Mouse (Mus musculus) heart, adult 11 months (tissue): ENCODE measurements around the gene Ifna1.

ENCODE experiments used
- DNase-seq: peaks from one replicate; pipeline ENCODE4 v3.0.0; 2022

Ifna1 gene

DNA sequence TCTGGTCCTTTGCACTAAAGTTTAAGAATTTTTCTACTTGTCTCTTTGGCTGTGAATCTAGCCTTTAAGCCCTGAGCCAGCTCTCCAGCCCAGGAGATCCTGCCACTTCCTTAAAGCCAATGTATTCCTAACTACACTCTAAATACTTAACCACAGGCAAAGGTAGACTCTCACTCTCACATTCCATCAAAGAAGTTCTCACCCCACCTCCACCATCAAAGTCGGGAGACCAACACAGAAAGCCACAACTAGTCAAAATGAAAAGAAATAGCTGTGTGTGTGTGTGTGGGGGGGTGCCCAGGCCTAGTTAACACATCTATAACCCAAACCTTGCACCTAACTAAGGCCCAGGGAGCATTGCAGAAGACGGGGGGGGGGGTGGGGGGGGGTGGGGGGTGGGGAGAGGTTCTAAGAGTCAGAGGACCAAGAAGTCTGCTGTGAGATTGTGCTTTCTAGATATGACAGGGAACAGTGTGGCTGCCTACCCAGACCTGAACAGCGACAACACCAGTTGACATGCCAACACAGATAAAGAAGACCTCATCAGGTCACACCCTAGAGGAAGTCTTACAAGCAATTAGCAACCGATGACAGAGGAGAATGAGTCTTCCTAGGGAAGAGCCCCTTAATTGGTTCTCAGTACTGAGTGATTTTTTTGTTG, 25.7 kb downstream of the Ifna1 start:
- no peak for DNase-seq

DNA sequence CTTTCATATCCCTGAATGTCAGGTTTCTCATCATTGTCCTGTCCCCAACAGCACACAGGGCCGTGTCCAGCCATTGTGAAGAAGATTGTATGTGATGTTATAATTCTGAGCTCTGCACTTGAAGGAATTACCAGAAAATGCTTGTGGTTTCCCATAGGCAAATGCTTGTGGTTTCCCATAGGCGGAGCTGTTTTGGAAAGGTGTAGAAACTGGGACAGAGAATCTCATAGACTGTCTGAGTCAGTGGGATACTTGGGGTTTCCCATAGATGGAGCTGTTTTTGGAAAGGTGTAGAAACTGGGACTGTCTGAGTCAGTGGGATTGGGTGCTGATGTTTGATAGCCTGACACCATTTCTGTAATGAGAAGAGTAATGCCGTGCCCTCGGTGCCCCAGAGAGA, 26.6 kb downstream of the Ifna1 start:
- DNase-seq = no peak

DNA sequence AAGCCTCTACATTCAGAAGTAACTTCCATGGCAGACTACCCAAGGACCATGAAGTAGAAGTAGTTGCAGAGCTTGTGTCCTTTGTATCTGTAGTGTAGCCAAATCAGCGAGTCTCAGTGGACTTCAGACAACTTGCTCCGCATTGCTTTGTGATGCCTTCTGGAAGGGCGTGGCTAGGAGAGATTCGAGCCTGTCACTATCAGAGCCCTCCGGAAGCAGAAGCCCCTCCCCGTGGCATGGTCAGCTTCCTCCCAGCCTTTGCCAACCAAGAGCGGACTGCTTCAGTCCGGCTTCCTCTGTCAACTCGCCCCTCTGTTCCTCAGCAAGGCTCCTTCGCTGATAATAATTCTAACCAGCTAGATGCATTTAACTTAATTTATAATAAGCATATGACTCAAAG, 28.4 kb downstream of the Ifna1 start:
- no peak for DNase-seq

DNA sequence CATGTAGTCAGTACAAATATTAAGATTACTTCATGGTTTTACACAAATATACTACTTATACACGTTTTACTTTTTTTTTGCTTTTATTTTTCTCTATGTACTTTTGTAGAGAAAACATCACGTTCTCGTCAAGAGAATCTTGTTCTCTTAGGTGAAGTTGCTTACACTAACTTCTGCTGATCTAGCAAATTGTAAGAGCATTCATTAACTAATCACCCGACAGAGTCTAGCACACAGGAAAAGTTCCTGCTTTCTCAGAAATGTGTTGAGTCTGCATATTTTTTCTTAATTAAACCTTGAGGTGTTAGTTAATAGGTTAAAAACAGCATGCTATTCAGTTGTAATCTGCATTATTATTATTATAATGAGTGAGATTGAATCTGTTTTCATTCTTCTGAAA, 28.9 kb downstream of the Ifna1 start:
- no peak for DNase-seq

DNA sequence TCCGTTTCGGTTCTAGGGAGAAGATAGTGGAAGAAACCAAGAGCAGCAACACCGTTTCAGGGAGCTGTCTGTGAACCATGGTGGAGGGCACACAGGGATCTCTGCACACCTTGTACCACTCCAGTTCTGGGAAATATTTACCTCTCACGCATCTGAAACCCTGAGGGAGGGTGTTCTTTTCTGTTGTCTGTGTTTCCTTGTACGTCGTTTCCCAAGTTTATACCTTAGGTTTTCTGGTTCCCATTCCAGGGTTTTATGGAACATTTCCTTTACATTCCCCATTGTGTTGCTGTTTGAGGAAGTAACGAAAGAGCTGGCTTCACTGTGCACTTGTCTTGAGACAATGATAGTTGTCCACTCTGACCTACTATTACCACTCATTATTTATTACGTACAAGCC, 30.2 kb downstream of the Ifna1 start, which contains the start of gene Ifne:
Ifne (minus strand) TSS at position 101 of the 400 bp plus-strand sequence.
- no peak for DNase-seq

GRCm38 (mm10) chr4:88888236-88888635, 38.3 kb downstream of the Ifna1 start:
- DNase-seq = no peak

- no peak for DNase-seq
Observed at GRCm38 (mm10) chr4:88893201-88893754, 43.4 kb downstream of the Ifna1 start.
